8 mouse cellular contexts compared by ENCODE assay signal in genomic region chr7:81455155-81455651, GRCm38 (mm10). TPM values are rescaled to one million over a fixed set of nuclear protein-coding genes. Genes with fewer than 3 reads are reported as not detected.
DNase-seq lines count a peak whose midpoint lies in the region; ATAC-seq and TF ChIP-seq lines count a peak whose summit lies in the region.

Gene Cpeb1, minus strand, starts transcription at chr7:81455465.

- peak within 1 kb of the TSS; percentile 15 for H3K4me3 ChIP-seq in thymus, adult 2 months (ENCODE audit: control insufficient read depth, insufficient read depth, low read length)
- H3K4me3 ChIP-seq in heart, embryonic 14.5 days (ENCODE audit: control insufficient read depth in 1 of 2, insufficient read depth in 1 of 2, low read depth in 1 of 2, low read length in 2 of 2) = peak within 1 kb of the TSS; percentile 46 to 56
- H3K4me3 ChIP-seq in liver, embryonic 13.5 days (replicated peaks) = peak within 1 kb of the TSS; percentile 50
- peak within 1 kb of the TSS; percentile 54 for H3K4me3 ChIP-seq in neural tube, embryonic 14.5 days (ENCODE audit: low read depth, low read length)

- WGBS in thymus, adult 2 months = 9% methylated on average over 28 of the region's 28 CpGs
- under 1% methylated on average over 28 of the region's 28 CpGs for WGBS in heart, embryonic 14.5 days
- WGBS in liver, embryonic 13.5 days (ENCODE audit: insufficient replicate concordance) = 3% methylated on average over 28 of the region's 28 CpGs
- WGBS in neural tube, embryonic 14.5 days = under 1% methylated on average over 28 of the region's 28 CpGs

- no peaks in the 10 kb centered on the region for H3K9me3 ChIP-seq in heart, embryonic 14.5 days (ENCODE audit: control insufficient read depth, low read length)
- H3K9me3 ChIP-seq in liver, embryonic 13.5 days (replicated peaks) = no peaks in the 10 kb centered on the region
- H3K9me3 ChIP-seq in neural tube, embryonic 14.5 days (ENCODE audit: control insufficient read depth, low read length) = no peaks in the 10 kb centered on the region

- H3K36me3 ChIP-seq in thymus, adult 2 months (ENCODE audit: control insufficient read depth, insufficient read depth, low read length) = no peaks in the 10 kb centered on the region
- no peaks in the 10 kb centered on the region for H3K36me3 ChIP-seq in heart, embryonic 14.5 days (ENCODE audit: control insufficient read depth, insufficient read depth, low read length)
- H3K36me3 ChIP-seq in liver, embryonic 13.5 days = no peaks in the 10 kb centered on the region
- H3K36me3 ChIP-seq in neural tube, embryonic 14.5 days (ENCODE audit: control insufficient read depth, insufficient read depth, low read length) = no peaks in the 10 kb centered on the region; the same call in 1 of the 2 replicates

- H3K27me3 ChIP-seq in thymus, adult 2 months (ENCODE audit: control insufficient read depth, insufficient read depth, low read length) = peaks cover 14% of the 10 kb centered on the region
- peaks cover 73% of the 10 kb centered on the region for H3K27me3 ChIP-seq in heart, embryonic 14.5 days (ENCODE audit: control insufficient read depth, insufficient read depth, low read length)
- H3K27me3 ChIP-seq in liver, embryonic 13.5 days = peaks cover 82% of the 10 kb centered on the region
- peaks cover 42% of the 10 kb centered on the region for H3K27me3 ChIP-seq in neural tube, embryonic 14.5 days (ENCODE audit: control insufficient read depth, insufficient read depth, low read length)

- no peak within 1 kb of the TSS for H3K27ac ChIP-seq in thymus, adult 2 months (ENCODE audit: control insufficient read depth, insufficient read depth, low read length)
- no peak within 1 kb of the TSS for H3K27ac ChIP-seq in heart, embryonic 14.5 days (replicated peaks in 1 of 2; ENCODE audit: control insufficient read depth in 1 of 2, insufficient read depth in 1 of 2, low read depth in 2 of 2, low read length in 2 of 2)
- H3K27ac ChIP-seq in liver, embryonic 13.5 days = no peak within 1 kb of the TSS
- no peak within 1 kb of the TSS for H3K27ac ChIP-seq in neural tube, embryonic 14.5 days (ENCODE audit: low read depth, low read length)

- no peak for DNase-seq in thymus, adult 2 months
- DNase-seq in thymus, postnatal 10 days (ENCODE audit: low spot score in 2 of 2) = no peak
- peak; percentile 84 for DNase-seq in fibroblast of lung, adult 2 months (ENCODE audit: low read depth)
- peak; percentile 69 for DNase-seq in kidney, postnatal 14 days
- no peak for DNase-seq in liver, embryonic 13.5 days
- peak; percentile 32 for DNase-seq in yolk sac, embryonic 10.5 days (ENCODE audit: low spot score)

- no peak for TF ChIP-seq CTCF in thymus, adult 2 months (IDR thresholded peaks at IDR 0.05; ENCODE audit: borderline replicate concordance, control insufficient read depth, extremely low read depth, insufficient read depth, low read length, poor library complexity)

- ATAC-seq in heart, embryonic 14.5 days (ENCODE audit: insufficient number of reproducible peaks, insufficient read depth, low FRiP score, low read depth) = no peak
- no peak for ATAC-seq in liver, embryonic 13.5 days (ENCODE audit: low read depth)
- peak; percentile 67; the same call in 1 of the 2 replicates for ATAC-seq in neural tube, embryonic 14.5 days (ENCODE audit: low read depth)

- peaks cover 6% of the 10 kb centered on the region for H3K4me1 ChIP-seq in thymus, adult 2 months (replicated peaks; ENCODE audit: control insufficient read depth, insufficient read depth, low read length)
- H3K4me1 ChIP-seq in heart, embryonic 14.5 days (ENCODE audit: control insufficient read depth in 2 of 2, insufficient read depth in 2 of 2, low read length in 2 of 2) = peaks cover 2 to 24% of the 10 kb centered on the region in 2 experiments; a peak in 3 of 4 replicates
- H3K4me1 ChIP-seq in liver, embryonic 13.5 days (replicated peaks) = peaks cover 14% of the 10 kb centered on the region
- H3K4me1 ChIP-seq in neural tube, embryonic 14.5 days (ENCODE audit: control insufficient read depth, insufficient read depth, low read length) = peaks cover 21% of the 10 kb centered on the region; the same call in 1 of the 2 replicates

- peak within 1 kb of the TSS; percentile 59 for H3K9ac ChIP-seq in heart, embryonic 14.5 days (ENCODE audit: low read length)
- H3K9ac ChIP-seq in liver, embryonic 13.5 days = no peak within 1 kb of the TSS
- peak within 1 kb of the TSS; percentile 48 for H3K9ac ChIP-seq in neural tube, embryonic 14.5 days (replicated peaks; ENCODE audit: low read depth, low read length)

- H3K4me2 ChIP-seq in heart, embryonic 14.5 days (ENCODE audit: low read length) = peak within 1 kb of the TSS; percentile 91
- H3K4me2 ChIP-seq in liver, embryonic 13.5 days = peak within 1 kb of the TSS; percentile 67
- peak within 1 kb of the TSS; percentile 91 for H3K4me2 ChIP-seq in neural tube, embryonic 14.5 days (ENCODE audit: low read depth, low read length)

- TF ChIP-seq POLR2A in thymus, adult 2 months (IDR thresholded peaks at IDR 0.05; ENCODE audit: control insufficient read depth, extremely low read depth, insufficient read depth, low read length, poor library complexity) = no peak

RNA-seq across cellular contexts. Expression of gene Cpeb1, which starts in this region (rescaled TPM):
- polyA plus RNA-seq in thymus, adult 2 months (2012; rRNA removed) = 8.8 and 13.5 TPM in 2 replicates
- 4.1 and 5.0 TPM in 2 replicates for polyA plus RNA-seq in heart, embryonic 14.5 days (2014; fragmentation: Nextera tagmentation; extraction: Ambion mirVana)
- polyA plus RNA-seq in liver, embryonic 13.5 days (2015; fragmentation: Nextera tagmentation; extraction: Ambion mirVana) = 0.15 and 0.20 TPM in 2 replicates
- polyA plus RNA-seq in neural tube, embryonic 14.5 days (2014; fragmentation: Nextera tagmentation; extraction: Ambion mirVana) = 6.9 and 8.0 TPM in 2 replicates

Comparison
In these comparisons a context has a peak if more than half of its experiments do, and no peak if none do; other contexts are left out.
1. DNase-seq: peak in fibroblast of lung, adult 2 months (single experiment), kidney, postnatal 14 days (single experiment) and yolk sac, embryonic 10.5 days (single experiment); none in thymus, adult 2 months (single experiment), thymus, postnatal 10 days (0 of 2) and liver, embryonic 13.5 days (single experiment).
2. Peak in every context shown above with its lines, with median percentiles within 50 percentile points of each other: H3K4me3 ChIP-seq and H3K4me2 ChIP-seq.